Mouse (Mus musculus): ENCODE results near the gene Kcnn1.

Kcnn1 gene

GRCm38 (mm10) chr8:70893656-70894384, 30.8 kb upstream of the Kcnn1 start:
- no peak for DNase-seq (ENCODE audit: low spot score)

GRCm38 (mm10) chr8:70892896-70893655, 30.0 kb upstream of the Kcnn1 start:
- DNase-seq (ENCODE audit: low spot score): no peak

- no peak for DNase-seq (ENCODE audit: low spot score)
Observed at GRCm38 (mm10) chr8:70892022-70892895, 29.2 kb upstream of the Kcnn1 start, which contains the start of gene Slc5a5. Gene Slc5a5, minus strand, starts transcription at chr8:70892757.

DNA sequence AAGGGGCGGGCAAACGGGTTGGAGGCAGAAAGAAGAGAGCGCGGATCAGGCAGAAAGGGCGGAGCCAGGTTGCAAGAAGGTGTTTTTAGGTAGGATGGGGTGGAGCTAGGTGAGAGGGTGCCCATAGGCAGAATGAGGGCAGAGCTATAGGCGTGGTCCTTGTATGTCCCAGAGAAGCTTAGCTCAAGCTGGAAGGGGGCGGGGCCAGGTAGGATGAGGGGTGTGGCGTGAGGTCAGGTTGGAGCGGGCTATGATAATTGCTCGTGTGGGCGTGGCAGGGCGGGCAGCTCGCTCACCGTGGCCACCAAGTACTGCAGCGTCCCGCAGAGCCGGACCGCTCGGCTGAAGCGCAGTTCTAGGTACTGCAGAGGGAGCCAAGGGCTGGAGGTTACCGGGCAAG, 28.3 kb upstream of the Kcnn1 start:
- no peak for DNase-seq (ENCODE audit: low spot score)

- no peak for DNase-seq (ENCODE audit: low spot score)
Observed at GRCm38 (mm10) chr8:70890656-70891055, 27.6 kb upstream of the Kcnn1 start.

GRCm38 (mm10) chr8:70887669-70888068, 24.6 kb upstream of the Kcnn1 start:
- DNase-seq (ENCODE audit: low spot score): no peak

DNA sequence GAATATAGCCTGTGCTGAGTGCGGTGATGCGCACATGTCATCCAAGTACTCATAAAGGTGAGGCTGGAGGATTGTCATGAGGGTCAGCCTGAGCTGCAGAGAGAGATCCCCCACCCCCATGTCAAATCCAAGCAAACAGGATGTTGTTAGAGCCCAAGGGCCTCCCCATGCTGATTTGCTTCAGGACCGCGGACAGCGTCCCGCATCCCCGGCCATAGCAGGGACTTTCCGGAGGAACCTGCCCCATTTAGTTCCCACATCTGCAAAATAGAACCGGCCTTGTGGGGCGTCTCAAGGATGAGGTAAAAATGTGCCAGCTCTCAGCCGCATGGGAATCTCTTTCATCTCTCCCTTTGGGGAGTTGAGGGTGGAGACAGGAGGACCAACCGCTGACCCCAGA, 22.6 kb upstream of the Kcnn1 start:
- DNase-seq (ENCODE audit: low spot score): no peak

GRCm38 (mm10) chr8:70884683-70885082, 21.6 kb upstream of the Kcnn1 start:
- DNase-seq (ENCODE audit: low spot score): no peak

DNA sequence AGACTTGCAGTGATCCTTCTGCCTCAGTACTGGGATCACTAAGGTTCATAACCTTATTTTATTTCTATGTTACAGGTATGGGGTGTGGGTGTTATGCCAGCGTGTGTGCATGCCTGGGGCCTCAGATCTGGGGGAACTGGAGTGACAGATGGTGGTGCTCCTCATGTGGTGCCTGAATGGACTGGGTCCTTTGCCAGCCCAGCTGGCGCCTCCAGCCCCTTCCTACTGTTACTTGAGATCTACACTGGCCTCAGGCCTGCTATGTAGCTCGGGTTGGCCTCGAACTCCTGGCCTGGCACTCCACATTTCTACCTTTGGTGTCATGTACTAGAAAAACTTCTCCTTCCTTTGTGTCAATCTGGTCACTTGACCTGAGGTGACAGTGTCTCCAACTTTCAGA, 21.1 kb upstream of the Kcnn1 start:
- no peak for DNase-seq (ENCODE audit: low spot score)

DNA sequence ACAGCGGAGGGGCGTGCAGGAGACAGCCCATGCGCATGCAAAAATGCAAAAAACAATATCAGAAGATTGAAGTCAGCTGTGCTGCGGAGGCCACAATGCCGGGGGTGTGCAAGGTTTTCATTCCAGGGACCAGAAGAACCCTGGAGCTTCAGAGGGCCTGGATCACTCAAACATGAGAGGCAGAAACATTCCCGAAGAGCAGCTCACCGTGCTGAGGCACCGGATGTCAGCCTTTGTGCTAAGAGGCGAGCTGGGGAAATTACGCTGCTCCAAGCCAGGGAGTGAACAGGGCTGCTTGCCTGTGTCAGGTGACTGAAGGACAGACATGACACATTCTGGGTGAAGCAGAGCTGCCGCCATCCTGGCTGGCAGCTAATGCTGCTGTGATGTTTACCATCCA, 17.5 kb upstream of the Kcnn1 start:
- DNase-seq (ENCODE audit: low spot score): no peak

DNA sequence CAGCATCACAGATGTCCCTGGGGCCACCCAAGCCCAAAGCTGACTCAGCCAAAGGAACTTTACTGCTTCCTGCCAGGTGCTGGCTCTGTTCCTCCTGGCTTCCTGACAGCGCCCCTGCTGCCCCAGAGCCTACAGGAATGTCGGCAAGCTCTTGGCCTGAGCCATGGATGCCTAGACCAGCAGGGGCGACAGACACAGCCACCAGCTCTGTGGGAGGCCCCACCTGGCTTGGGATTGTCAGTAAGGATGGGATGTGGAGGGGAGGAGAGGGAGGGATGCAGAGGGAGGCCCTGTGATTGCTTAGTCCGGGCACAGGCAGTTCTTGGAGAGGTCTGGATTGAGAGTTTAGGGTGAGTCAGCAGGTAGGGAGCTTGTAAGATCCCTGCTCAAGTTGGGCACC, 17.1 kb upstream of the Kcnn1 start:
- DNase-seq (ENCODE audit: low spot score): peak; percentile 8

- no peak for DNase-seq (ENCODE audit: low spot score)
Observed at GRCm38 (mm10) chr8:70879500-70879899, 16.4 kb upstream of the Kcnn1 start.

DNA sequence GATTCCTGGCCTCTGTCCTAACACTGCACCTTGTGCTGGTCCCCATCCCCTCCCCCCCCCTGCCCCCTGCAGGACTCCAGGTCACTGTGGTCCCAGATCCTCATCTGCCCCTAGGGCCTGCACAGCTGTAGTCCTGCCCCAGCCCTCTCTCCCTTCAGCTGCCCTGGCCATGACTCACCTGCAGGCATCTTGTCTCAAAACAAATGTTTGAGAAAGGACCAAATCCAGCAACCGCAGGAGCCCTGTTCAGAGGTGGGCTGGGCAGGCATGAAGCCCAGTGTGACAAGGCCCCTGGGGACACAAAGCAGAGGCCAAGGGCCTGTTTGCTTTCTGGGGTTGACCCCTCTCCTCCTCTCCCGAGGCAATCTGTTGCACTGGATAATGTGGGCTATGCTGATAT, 15.1 kb upstream of the Kcnn1 start:
- DNase-seq (ENCODE audit: low spot score): no peak

DNA sequence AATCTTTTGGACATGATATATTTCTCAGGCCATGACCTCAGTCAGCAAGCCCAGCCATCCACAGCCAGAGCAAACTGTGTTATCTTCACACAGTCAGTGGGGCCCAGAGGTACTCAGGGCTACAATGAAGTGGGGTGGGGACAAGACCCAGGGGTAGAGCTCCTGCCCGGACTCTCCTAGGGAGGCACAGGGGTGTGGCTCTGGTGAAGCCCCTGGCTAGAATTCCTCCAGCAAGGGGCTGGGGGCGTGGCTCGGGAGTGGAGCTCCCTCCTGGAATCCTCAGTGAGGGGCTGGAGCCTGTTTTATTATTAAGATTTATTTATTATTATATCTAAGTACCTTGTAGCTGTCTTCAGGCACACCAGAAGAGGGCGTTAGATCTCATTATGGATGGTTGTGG, 13.3 kb upstream of the Kcnn1 start:
- no peak for DNase-seq (ENCODE audit: low spot score)

GRCm38 (mm10) chr8:70874441-70874840, 11.4 kb upstream of the Kcnn1 start:
- no peak for DNase-seq (ENCODE audit: low spot score)

- peak; percentile 87 for DNase-seq (ENCODE audit: low spot score)
Observed at GRCm38 (mm10) chr8:70873364-70873985, 10.4 kb upstream of the Kcnn1 start, which contains the start of gene Ccdc124. Gene Ccdc124, minus strand, starts transcription at chr8:70873935.

- DNase-seq (ENCODE audit: low spot score): no peak
Observed at GRCm38 (mm10) chr8:70872643-70873363, 9.7 kb upstream of the Kcnn1 start.

- no peak for DNase-seq (ENCODE audit: low spot score)
Observed at GRCm38 (mm10) chr8:70871195-70871807, 8.2 kb upstream of the Kcnn1 start.

DNA sequence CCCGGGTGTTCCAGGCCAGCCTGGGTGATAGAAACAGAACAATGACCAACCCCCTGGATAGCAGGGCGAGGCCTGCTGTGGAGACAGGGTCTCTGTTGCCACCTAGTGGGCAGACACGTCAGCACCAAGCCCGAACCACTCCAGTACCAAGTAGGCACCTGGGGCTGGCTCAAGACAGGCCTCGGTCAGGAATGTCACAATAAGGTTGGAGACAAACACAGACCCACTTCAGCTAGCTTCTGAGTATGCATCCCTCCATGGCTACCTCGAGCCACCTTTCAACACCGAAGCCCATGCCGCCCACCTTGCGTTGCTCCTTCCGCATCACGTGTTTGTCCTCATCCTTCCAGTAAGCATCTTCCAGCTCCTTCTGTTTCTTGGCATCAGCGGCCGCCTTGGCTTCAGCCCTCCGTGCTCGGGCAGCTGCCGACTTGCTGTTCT, 6.6 kb upstream of the Kcnn1 start:
- DNase-seq (ENCODE audit: low spot score): no peak

DNA sequence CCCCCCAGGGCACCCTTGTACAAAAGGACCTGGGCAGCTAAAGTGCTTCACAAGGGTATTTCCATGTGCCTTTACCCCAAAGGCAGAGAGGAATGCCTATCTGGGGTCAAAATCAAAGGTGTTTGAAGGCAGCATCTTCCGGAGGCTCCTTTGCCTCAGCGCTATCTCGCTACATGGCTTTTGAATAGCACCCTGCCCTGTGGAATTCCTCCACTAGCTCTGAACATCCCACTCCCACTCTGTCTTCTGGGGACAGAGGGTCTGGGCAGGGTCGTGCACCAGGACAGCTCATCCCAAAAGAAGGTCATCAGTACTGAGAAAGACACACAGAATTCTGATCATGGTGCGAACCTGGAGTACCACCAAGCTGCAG, 6.1 kb upstream of the Kcnn1 start:
- DNase-seq (ENCODE audit: low spot score): no peak
